Mouse (Mus musculus) liver, adult (tissue): Measurements from ENCODE around the gene Spred1.

Experiments used
- GATA4 ChIP-seq: IDR thresholded peaks from 2 replicates; pipeline ENCODE4 v1.6.1; 2014; ENCODE audit warnings: mild to moderate bottlenecking, low read length; ENCODE audit not compliant: insufficient replicate concordance

Spred1 gene

DNA sequence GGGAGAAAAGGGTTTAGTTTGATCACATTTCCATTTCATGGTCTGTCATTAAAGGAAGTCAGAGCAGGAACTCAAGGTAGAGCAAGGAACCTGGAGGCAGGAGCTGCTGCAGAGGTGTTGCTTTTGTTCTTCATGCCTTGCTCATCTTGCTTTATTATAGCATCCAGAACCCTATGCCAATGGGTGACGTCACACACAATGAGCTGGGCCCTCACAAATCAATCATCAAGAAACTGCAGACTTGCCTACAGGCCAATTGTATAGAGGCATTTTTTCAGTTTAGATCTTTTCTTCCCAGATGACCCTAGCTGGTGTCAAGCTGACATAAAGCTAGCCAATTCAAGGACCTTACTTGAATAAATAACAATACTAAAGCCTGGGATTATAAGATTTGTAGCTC, 16.6 kb downstream of the Spred1 start:
- no peak for TF ChIP-seq GATA4

DNA sequence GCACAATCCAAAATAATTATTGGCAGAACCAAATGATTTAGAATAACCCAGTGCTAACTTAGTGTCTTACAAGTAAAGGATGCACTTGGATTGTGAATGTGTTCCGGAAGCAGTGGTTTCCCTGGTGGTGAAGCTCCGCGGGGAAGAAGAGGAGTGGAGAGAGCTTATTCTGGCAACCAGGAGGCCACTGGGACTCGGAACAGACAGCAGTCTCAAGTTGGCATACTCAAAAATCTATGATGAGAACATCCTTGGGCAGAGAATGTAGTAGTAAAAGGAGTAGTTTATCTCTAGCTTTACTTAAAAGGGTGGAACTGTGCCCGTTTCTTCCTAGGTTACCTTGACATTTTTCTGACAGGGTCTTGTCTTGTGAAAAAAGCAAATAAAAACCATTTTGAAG, 17.8 kb downstream of the Spred1 start:
- no peak for TF ChIP-seq GATA4

DNA sequence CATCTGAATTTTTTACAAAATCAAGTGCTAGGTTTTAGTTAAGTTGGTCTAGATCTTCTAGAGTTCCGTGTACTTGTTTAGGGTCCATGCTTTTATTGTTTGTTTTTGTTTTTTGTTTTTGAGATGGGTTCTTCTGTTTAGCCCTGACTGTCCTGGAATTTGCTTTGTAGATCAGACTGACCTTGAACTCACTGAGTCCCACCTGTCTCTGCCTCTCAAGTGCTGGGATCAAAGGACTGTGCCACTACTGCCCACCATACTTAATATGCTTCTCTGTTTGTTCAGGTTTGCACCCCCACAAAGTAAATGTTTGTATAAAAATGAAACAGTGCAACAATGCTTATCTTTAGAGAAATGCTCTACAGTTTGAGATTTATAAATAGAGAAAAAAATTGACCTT, 18.8 kb downstream of the Spred1 start:
- TF ChIP-seq GATA4 = no peak

DNA sequence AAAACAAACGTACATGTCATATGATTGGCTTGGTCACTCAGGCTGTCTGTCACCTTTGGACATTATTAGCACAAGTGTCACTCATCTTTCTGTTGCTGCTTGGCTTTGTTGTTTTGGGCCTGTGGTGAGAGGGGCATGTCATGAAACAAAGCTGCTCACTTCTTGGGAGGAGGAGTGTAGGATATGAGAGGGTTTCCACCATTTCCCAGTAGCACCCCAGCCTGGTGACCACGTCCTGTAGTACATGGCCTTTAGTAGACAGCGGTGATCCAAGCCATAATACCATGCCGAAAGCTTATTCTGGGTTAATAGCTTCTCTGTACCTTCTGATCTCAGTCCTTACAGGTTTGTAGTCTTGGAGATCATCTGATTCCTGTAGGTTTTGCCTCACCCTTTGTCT, 21.9 kb downstream of the Spred1 start:
- TF ChIP-seq GATA4 = no peak

DNA sequence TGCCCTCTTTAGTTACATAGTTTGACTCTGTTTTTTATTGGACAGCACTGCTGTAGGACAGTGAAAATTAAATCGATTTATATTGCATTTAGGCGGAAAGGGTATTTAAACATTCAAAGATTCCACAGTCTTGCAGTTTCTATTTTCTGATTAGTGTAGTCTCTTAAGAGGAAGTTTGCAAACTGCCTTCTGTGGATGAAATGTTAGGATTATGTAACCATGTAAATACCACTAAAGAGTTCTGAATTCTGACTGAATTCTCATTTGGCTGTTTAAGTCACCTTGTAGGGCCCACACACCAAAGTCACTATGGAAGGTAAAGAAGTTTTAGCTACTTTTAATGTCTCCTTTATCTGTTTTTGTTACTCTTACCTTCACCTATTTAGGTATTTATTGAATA, 24.9 kb downstream of the Spred1 start:
- no peak for TF ChIP-seq GATA4

DNA sequence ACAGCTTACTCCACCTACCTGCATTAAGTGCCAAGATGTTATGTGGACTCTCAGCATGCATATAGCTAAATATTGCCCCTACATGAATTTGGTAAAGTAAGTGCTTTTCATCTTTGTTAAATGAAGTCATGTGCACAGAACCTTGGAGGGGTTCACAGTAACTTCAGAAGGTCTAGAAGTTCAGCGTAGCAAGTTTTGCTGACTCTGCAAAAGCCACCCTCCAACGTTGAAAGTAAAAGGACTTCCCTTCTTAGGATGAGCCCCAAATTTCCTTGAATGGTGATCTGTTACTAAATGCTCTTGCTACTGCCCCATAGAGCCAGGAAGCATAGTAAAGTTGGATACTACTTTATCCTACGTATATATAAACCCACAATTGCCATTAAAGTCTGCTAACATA, 25.4 kb downstream of the Spred1 start:
- no peak for TF ChIP-seq GATA4

DNA sequence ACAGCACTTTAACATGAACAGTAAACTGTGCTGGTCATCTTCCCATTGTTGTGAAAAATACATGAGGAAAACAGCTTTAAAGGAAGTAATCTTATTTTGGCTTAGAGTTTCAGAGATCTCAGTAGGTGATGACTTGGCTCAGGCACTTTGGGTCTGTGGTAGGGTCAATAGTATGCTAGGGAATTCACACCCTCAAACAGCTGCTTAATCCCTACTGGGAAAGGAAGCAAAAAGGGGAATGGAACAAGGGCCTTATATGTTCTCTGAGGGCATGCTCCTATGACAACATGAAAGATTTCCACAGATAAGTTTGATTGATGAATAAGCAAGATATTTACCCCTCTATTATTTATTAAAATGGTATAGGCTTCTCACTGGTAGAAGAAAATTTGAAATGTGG, 31.0 kb downstream of the Spred1 start:
- TF ChIP-seq GATA4 = no peak

DNA sequence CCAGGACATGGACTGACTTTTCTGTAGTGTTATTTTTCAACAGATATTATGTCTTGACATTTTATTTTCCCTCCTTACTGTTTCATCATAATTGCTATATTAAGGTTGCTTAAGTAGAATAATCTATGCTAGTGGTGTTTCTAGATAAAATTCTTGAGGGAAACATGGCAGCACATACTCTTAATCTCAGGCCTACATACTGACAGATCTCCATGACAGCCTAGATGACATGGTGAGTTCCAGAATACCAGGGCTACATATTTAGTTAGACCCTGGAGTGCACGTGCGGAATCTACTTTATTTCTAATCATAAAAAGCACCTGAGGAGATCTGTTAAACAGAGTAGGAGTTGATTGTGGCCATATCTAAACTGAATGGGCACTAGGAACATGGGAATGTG, 47.2 kb downstream of the Spred1 start:
- no peak for TF ChIP-seq GATA4

DNA sequence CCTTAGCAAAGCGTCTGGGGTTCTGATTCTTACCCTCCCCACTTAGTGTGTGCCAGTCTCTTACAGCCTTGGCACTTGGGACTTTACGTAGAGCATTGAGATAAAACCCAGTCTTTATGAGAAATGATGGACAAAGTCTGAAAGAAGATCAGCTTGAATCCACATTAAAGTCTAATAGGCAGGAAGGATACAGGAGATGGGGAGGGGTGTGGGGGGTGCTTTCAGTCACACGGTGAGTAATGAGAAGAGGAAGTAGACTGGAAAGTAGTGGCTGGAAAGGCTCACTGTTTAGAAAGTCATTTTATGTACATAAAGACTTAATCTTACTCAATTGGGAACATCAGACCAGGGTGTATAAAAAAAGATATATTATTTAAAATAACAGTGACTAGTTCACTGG, 47.9 kb downstream of the Spred1 start:
- TF ChIP-seq GATA4 = no peak

DNA sequence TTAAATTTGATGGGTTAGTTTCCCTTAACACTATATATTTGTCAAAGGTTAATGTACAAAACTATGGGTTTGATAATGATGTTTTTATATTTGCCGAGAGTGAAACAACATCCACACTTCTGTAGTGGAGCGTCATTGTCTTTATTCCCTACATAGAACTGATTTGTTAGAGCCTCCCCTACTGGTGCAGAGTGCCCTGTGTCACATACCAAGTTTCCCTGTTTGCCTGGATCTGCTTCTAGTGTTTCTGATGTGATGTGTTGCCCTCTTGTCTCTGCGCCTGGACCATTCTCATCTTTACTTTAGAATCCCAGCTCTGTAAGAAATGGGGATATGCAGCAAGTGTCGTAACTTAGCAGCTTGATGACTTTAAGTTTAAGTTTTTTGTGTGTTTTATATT, 51.8 kb downstream of the Spred1 start:
- TF ChIP-seq GATA4 = no peak

DNA sequence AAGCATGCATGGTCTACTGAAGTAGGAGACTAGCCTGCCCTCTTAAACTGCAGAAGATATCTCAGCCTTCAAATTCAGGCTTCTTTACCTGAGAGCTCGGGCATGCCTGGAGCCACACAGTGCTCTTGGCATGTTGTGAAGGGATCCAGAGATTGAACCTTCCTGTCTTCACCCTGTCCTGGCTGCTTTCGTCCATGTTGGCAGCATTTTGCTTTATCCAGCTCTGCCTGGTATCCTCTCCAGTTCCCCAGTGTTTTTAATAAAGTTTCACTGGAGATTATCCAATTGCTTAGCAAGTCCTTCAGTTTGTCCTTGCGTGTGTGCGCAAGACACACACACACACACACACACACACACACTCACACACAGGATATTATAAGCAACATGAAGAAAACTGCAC, 54.9 kb downstream of the Spred1 start:
- TF ChIP-seq GATA4 = no peak

DNA sequence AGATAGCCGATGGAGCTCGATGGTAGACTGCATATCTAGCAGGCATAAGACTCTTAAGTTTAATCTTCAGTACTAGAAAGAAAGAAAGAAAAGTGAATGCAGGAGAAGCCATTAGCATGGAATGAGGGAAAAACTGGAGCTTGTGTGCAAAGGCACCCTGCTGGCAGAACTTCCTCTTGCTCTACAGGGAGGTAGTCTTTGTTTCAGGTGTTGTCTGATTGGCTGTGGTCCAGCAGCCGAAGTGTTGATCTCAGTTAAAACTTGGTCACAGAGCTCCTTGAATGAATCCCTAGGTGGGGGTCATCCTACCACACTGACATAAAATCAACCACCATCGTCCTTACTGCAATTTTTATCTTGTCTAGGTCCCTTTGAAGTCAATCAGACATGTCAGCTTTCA, 55.8 kb downstream of the Spred1 start:
- TF ChIP-seq GATA4 = no peak

DNA sequence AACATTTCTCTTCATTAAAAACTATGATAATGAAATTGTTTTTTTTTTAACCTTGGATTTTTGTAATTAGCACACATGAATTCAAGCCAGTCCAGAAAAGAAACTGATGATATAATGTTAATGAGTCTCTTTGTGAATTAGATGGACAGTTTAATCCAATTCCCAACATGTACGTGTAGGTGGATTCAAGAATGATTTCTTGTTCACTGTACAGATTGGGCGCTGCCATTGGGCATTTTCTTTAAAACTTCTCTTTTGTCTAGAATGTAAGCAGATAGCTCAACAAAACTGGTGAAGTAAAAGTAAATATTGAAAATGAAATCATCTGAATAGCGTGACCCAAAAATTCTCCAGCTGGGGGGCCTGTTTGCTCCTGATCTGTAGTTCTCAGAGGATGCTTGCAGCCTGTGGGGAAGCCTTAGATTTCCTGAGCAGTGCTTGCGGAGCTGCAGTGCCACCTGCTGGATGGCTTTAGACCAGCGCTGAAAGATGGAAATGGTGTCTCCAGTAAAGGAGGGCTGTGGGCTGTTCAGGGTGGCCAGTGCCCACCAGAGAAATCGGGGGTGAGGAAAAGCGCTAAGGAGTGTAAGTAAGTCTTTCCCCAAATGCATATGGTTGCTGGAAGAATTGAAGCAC, 59.2 kb downstream of the Spred1 start:
- no peak for TF ChIP-seq GATA4

DNA sequence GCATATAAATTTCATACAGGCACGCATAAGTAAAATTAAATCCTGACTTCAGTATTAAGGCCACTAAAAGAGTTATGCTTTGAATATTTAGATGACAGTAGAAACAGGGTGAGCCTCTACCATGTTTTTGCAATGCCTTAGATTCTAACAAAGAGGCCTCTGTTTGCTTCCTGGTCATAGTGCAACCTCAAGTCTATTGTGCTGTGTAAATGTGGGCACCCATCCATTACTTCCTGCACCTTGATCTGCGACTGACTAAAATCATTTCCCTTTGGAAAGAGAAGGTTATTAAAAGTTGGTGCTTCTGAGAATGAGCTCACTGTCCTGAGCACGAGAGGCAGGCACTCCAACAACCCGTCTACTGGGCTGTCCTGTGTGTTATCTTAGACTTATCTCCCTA, 64.4 kb downstream of the Spred1 start:
- TF ChIP-seq GATA4 = no peak

DNA sequence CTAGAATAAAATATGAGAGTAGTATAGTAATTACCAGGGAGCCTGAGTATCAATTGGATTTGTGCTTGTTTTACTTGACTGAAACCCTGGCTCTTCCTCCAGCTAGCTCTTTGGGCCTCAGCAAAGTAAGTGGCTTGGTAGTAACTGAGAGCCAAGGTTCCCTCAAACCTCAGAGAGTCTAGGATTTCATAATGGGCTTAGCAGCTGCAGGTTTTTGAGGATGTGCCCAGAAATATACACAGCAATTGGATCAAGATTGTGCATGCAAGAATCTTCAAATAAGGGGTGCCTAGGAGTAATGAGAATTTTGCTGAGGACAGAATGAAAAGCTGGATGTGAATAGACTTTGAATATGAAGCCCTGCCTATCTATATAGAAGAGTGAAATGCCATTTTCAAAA, 69.7 kb downstream of the Spred1 start:
- TF ChIP-seq GATA4 = no peak

DNA sequence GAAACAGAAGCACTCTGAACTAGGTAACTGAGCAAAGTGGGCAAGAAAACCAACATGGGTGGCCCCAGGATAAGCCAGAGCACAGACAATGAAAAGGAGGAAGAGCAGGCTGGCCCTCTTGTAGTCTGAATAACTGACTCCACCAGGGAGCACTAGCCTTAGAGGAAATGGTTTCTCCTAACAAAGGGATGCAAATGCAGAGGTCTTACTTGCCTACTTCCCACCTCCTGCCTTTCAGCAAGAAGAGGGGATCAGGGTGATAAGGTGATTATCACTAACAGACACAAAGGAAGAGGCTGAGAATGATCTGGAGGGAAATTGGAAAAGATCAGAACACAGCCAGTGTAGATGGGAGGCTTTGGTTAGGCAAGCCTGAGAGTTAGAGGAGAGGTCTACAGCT, 73.1 kb downstream of the Spred1 start:
- no peak for TF ChIP-seq GATA4

DNA sequence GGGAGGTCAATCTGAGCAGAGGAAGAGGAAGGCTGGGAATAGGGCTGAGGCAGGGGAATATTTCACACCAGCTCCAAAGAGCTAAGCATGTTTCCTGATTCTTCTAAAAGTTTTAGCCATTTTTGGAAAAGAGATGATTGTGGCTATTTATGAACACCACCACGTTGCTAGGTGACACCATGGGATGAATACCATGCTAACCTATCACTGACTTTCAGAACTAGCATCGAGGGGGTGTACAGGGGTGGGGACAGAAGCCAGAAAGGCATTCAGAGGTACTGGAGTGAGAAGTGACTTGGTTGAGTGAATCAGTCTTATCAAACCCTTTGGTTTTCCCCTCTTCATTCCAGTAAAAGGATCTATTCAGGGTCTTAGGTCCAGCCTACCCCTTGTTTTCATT, 74.0 kb downstream of the Spred1 start:
- no peak for TF ChIP-seq GATA4

DNA sequence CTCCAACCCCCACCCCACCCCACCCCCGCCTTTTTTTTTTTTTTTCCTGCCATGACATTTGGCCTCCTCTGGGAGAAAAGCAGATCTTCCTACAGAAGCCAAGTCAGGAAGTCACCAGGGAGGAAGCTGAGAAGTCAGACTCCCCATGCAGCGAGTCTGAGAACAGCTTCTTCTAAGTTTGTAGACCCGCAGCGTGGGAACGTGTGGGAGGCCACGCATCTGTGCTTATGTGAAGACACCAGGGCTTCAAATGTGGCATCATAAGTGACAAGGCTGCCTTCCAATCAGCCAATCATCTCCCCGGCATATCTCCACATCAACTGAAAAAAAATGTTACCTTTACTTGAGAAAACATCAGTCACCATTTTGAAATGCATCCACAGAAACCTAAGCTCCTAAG, 74.4 kb downstream of the Spred1 start:
- no peak for TF ChIP-seq GATA4
